Mouse (Mus musculus): ENCODE data around the gene Prr5.

Gene Prr5

GRCm38 (mm10) chr15:84680545-84681454 is 11.4 kb downstream of the Prr5 start:
- DNase-seq (ENCODE audit: low spot score): peak; percentile 74

GRCm38 (mm10) chr15:84681455-84682193 is 12.2 kb downstream of the Prr5 start:
- no peak for DNase-seq (ENCODE audit: low spot score)

- DNase-seq (ENCODE audit: low spot score): no peak
These were observed 12.8 kb downstream of the Prr5 start for GRCm38 (mm10) chr15:84682206-84682605.

- DNase-seq (ENCODE audit: low spot score): no peak
These were observed 13.4 kb downstream of the Prr5 start for GRCm38 (mm10) chr15:84682821-84683220.

- no peak for DNase-seq (ENCODE audit: low spot score)
These were observed 15.1 kb downstream of the Prr5 start for GRCm38 (mm10) chr15:84684520-84684919.

GRCm38 (mm10) chr15:84685417-84685816 is 16.0 kb downstream of the Prr5 start:
- no peak for DNase-seq (ENCODE audit: low spot score)

GRCm38 (mm10) chr15:84687904-84688303 is 18.5 kb downstream of the Prr5 start:
- no peak for DNase-seq (ENCODE audit: low spot score)

GRCm38 (mm10) chr15:84689356-84689755 is 19.9 kb downstream of the Prr5 start:
- DNase-seq (ENCODE audit: low spot score): no peak

- no peak for DNase-seq (ENCODE audit: low spot score)
These were observed 22.1 kb downstream of the Prr5 start for GRCm38 (mm10) chr15:84691513-84691912.

GRCm38 (mm10) chr15:84692645-84693044 is 23.2 kb downstream of the Prr5 start:
- DNase-seq (ENCODE audit: low spot score): no peak

GRCm38 (mm10) chr15:84696021-84696420 is 26.6 kb downstream of the Prr5 start:
- no peak for DNase-seq (ENCODE audit: low spot score)

GRCm38 (mm10) chr15:84697611-84698011 is 28.2 kb downstream of the Prr5 start:
- peak; percentile 52 for DNase-seq (ENCODE audit: low spot score)

GRCm38 (mm10) chr15:84698189-84698588 is 28.8 kb downstream of the Prr5 start:
- no peak for DNase-seq (ENCODE audit: low spot score)

GRCm38 (mm10) chr15:84700147-84700794 is 30.9 kb downstream of the Prr5 start:
- DNase-seq (ENCODE audit: low spot score): no peak

GRCm38 (mm10) chr15:84701947-84702346 is 32.5 kb downstream of the Prr5 start:
- no peak for DNase-seq (ENCODE audit: low spot score)

- DNase-seq (ENCODE audit: low spot score): no peak
These were observed 33.2 kb downstream of the Prr5 start for GRCm38 (mm10) chr15:84702391-84703345.

- DNase-seq (ENCODE audit: low spot score): no peak
These were observed 34.6 kb downstream of the Prr5 start for GRCm38 (mm10) chr15:84703992-84704391.

GRCm38 (mm10) chr15:84705351-84705901 is 36.0 kb downstream of the Prr5 start:
- no peak for DNase-seq (ENCODE audit: low spot score)

GRCm38 (mm10) chr15:84706983-84707619 is 37.7 kb downstream of the Prr5 start:
- no peak for DNase-seq (ENCODE audit: low spot score)

GRCm38 (mm10) chr15:84712566-84713405 is 43.4 kb downstream of the Prr5 start:
- no peak for DNase-seq (ENCODE audit: low spot score)
